Mouse (Mus musculus): ENCODE results near the gene Vmn2r5.
"Not testable (repeated sequence)": the region's sequence is repeated elsewhere in the genome, so short reads cannot be mapped to it uniquely, and the experiment has no call there.

Gene Vmn2r5

GRCm38 (mm10) chr3:64509742-64510141 is at the start of gene Vmn2r5:
Gene Vmn2r5, minus strand, starts transcription at chr3:64509842.
- not testable (repeated sequence) for DNase-seq (ENCODE audit: low spot score in 2 of 2)

GRCm38 (mm10) chr3:64523585-64523984 is 13.9 kb upstream of the Vmn2r5 start:
- not testable (repeated sequence) for DNase-seq (ENCODE audit: low spot score in 2 of 2)
